Mouse (Mus musculus) liver, embryonic 11.5 days (tissue): ENCODE measurements at regions not wholly inside any gene's neighbourhood (a gene's known extent, or its start where the extent isn't known, plus 50 kb on each side); places are given as distances from the start of the nearest gene placed in this dataset.
A peak's percentile ranks its signal among the peaks of the same experiment; 100 is the strongest.

Experiments
- ATAC-seq: fragments of 200-750 bp; cut with Nextera tagmentation; replicated peaks from 2 replicates; pipeline ENCODE4 v1.8.0; 2017; ENCODE audit warnings: moderate number of reproducible peaks, mild to moderate bottlenecking, moderate TSS enrichment, moderate library complexity; ENCODE audit not compliant: low FRiP score
- DNase-seq: peaks from one replicate; pipeline ENCODE4 v3.0.0-alpha.2; 2017; ENCODE audit warnings: low spot score
- H3K27ac ChIP-seq: fragments of 300-500 bp; sonication (generic); 2 replicates; pipeline ENCODE4 v1.5.1; 2014; ENCODE audit warnings: mild to moderate bottlenecking, low read depth, low read length, control low read depth
- H3K27me3 ChIP-seq: fragments of 300-500 bp; sonication (generic); replicated peaks from 2 replicates; pipeline ENCODE4 v1.6.1; 2014; ENCODE audit warnings: low read length, mixed read lengths; ENCODE audit not compliant: control insufficient read depth, insufficient read depth
- H3K36me3 ChIP-seq: fragments of 300-500 bp; sonication (generic); 2 replicates; pipeline ENCODE4 v1.6.1; 2014; ENCODE audit warnings: mild to moderate bottlenecking, low read length, moderate library complexity, mixed read lengths; ENCODE audit not compliant: control insufficient read depth, insufficient read depth
- H3K4me1 ChIP-seq: fragments of 300-500 bp; sonication (generic); replicated peaks from 2 replicates; pipeline ENCODE4 v1.6.1; 2014; ENCODE audit warnings: low read length, mixed read lengths; ENCODE audit not compliant: control insufficient read depth, insufficient read depth
- H3K4me2 ChIP-seq: fragments of 300-500 bp; sonication (generic); 2 replicates; pipeline ENCODE4 v1.6.1; 2014; ENCODE audit warnings: mild to moderate bottlenecking, control low read depth, moderate library complexity
- H3K4me3 ChIP-seq: fragments of 300-500 bp; sonication (generic); 2 replicates; pipeline ENCODE4 v1.5.1; 2014; ENCODE audit warnings: low read depth, low read length, control low read depth
- H3K9ac ChIP-seq: fragments of 300-500 bp; sonication (generic); 2 replicates; pipeline ENCODE4 v1.6.1; 2014; ENCODE audit warnings: low read depth, low read length, control low read depth
- H3K9me3 ChIP-seq: fragments of 300-500 bp; sonication (generic); 2 replicates; pipeline ENCODE4 v1.6.1; 2016; ENCODE audit warnings: low read length, inconsistent platforms, mixed read lengths; ENCODE audit not compliant: control insufficient read depth
- WGBS: fragments of 180-500 bp; shearing (Covaris S2); extraction: QIAGEN DNeasy Blood & Tissue Kit; methylation state at CpG from one replicate; pipeline ENCODE4 v1.1.7; 2014; 5-methylcytosine and 5-hydroxymethylcytosine counted together

DNA sequence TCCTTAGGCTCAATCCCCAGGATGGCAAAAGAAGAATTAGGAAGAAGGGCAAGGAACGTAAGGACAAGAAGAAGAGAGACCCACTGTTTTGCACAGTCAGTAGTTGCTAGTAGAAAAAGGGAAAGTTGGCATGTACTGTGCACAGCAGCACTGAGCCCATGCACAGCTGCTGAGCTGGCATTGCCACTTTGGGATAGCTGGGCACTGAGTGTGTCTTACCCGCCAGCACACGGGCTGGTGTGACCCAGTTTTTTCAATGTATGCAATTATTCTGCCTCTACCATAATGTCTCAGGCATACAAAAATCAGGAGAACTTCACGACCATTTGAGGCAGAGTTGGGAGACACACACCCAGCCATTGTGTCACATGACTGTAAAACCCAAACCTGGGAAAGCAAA, 306.1 kb downstream of the Efnb2 start:
- H3K27ac ChIP-seq, result no peak overlapping the region
- no peak for DNase-seq
- H3K4me2 ChIP-seq, result no peak overlapping the region
- no peaks in the 10 kb centered on the region for H3K9me3 ChIP-seq
- ATAC-seq, result no peak
- no peak overlapping the region for H3K9ac ChIP-seq
- 83% methylated on average over 4 of the region's 4 CpGs for WGBS
- no peaks in the 10 kb centered on the region for H3K36me3 ChIP-seq
- no peak overlapping the region for H3K4me3 ChIP-seq
- no peaks in the 10 kb centered on the region for H3K27me3 ChIP-seq
- no peaks in the 10 kb centered on the region for H3K4me1 ChIP-seq

DNA sequence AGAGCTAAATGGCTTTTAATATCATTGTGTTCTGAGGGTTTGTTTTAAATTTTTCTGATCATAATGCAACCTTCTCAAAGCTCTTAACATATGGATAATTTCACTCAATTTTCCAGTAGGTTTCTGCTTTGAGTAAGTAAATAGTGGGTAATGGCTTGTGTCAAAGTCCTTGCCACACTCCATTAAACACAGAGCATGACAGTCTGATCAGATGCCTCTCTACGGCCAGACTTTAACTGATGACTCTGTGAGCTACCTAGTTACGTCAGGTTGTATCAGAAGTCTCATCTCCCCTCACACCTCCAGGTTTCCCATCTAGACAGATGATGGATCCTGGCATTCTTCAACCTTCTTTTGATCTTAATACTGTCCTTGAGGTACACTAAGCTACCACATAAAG, 316.4 kb downstream of the Efnb2 start:
- H3K9me3 ChIP-seq, result no peaks in the 10 kb centered on the region
- ATAC-seq (no peak), DNase-seq (no peak)
- no peak overlapping the region for H3K27ac ChIP-seq
- H3K9ac ChIP-seq, result no peak overlapping the region
- 65% methylated on average over 2 of the region's 2 CpGs for WGBS
- no peak overlapping the region for H3K4me3 ChIP-seq
- no peaks in the 10 kb centered on the region for H3K27me3 ChIP-seq
- H3K4me1 ChIP-seq, result no peaks in the 10 kb centered on the region
- H3K4me2 ChIP-seq, result no peak overlapping the region
- H3K36me3 ChIP-seq, result no peaks in the 10 kb centered on the region

DNA sequence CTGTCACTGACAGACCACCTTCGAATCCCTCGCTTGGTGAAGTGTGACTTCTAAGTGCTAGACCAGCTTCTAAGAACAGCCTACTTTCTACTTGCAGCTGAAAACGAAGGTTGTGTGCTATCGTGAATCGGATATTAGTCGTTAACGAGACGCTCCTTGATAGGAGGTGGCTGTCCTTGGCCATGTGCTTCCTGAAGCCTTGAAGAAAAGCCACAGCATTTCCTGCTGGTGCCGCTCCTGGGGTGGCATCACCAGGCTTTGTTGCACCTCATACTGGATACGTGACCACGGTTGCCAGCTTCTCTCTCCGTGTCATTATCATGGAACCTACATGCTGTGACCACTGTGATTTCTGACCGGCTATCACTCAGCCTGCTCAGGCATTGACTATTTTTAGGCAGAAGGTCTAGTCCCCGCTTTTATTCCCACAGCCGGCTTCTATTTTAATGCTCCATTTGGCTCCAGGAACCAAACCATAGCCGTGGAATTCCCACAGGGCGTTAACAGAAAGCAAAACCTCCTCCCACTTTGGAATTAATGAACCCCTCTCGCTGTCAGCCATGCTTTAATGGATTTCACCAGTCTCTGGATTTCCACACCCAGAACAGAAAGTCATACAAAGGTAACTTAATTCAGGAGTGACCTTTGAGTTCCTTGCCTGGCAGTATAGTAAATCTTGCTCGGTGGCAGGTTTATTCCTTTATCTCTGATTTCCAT, 325.6 kb downstream of the Efnb2 start:
- Histone ChIP-seq H3K9me3 (no peaks in the 10 kb centered on the region), H3K4me1 (no peaks in the 10 kb centered on the region), H3K36me3 (no peaks in the 10 kb centered on the region), H3K4me2 (no peak overlapping the region), H3K9ac (no peak overlapping the region), H3K4me3 (no peak overlapping the region), H3K27ac (no peak overlapping the region), H3K27me3 (no peaks in the 10 kb centered on the region)
- no peak for DNase-seq
- WGBS, result 61% methylated on average over 19 of the region's 19 CpGs
- no peak for ATAC-seq

DNA sequence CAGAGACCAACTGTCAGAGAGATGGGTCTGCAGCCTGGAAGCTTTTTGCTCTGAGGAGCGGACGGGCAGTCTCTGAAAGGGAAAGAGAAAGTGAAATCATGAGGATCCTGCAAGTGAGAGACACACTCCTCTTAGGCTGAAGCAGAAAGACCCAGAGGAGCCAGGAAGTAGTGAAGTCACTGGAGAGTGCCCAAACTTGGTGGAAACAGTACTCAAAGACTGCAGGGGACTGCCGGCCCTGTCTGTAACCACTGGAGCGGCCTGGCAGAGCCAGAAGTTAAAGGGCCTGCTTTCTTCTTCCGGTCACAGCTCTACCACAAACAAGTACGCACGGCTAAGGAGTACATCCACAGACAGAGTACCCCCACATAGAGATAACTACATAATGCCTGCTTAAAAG, 326.5 kb downstream of the Efnb2 start:
- H3K4me3 ChIP-seq, result no peak overlapping the region
- 58% methylated on average over 7 of the region's 7 CpGs for WGBS

DNA sequence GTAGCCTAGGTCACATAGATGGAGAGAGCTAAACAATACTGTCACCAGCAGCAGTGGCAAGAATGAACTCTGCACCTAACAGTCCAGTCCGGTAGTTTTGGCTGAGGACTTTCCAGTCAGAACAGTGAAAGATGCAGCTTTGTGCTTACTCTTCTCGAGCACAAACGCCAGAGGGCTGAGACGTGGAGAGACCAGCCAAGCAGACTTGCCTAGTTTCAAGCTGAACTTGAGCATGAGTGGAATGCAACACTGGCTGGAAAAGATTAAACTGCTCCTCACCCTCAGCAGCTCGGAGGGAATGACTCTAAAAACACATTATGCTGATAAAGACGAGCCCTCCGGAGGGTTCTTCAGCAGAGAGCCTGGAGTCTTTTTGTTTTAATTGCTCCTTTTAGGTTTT, 329.8 kb downstream of the Efnb2 start:
- H3K4me2 ChIP-seq, result no peak overlapping the region
- H3K4me1 ChIP-seq, result no peaks in the 10 kb centered on the region
- H3K4me3 ChIP-seq, result no peak overlapping the region
- H3K27ac ChIP-seq, result no peak overlapping the region
- no peaks in the 10 kb centered on the region for H3K9me3 ChIP-seq
- DNase-seq (no peak), ATAC-seq (no peak)
- no peak overlapping the region for H3K9ac ChIP-seq
- no peaks in the 10 kb centered on the region for H3K36me3 ChIP-seq
- 49% methylated on average over 7 of the region's 7 CpGs for WGBS
- H3K27me3 ChIP-seq, result no peaks in the 10 kb centered on the region

More for the DNA sequence above, 326.5 kb downstream of the Efnb2 start:
- H3K9ac ChIP-seq, result no peak overlapping the region
- no peak for ATAC-seq
- H3K27me3 ChIP-seq, result no peaks in the 10 kb centered on the region
- H3K27ac ChIP-seq, result no peak overlapping the region
- H3K9me3 ChIP-seq, result no peaks in the 10 kb centered on the region
- no peak for DNase-seq
- no peaks in the 10 kb centered on the region for H3K36me3 ChIP-seq
- no peaks in the 10 kb centered on the region for H3K4me1 ChIP-seq
- 0 out of 2 replicates have a peak overlapping the region, but pooled peaks have one; percentile 25 for H3K4me2 ChIP-seq

DNA sequence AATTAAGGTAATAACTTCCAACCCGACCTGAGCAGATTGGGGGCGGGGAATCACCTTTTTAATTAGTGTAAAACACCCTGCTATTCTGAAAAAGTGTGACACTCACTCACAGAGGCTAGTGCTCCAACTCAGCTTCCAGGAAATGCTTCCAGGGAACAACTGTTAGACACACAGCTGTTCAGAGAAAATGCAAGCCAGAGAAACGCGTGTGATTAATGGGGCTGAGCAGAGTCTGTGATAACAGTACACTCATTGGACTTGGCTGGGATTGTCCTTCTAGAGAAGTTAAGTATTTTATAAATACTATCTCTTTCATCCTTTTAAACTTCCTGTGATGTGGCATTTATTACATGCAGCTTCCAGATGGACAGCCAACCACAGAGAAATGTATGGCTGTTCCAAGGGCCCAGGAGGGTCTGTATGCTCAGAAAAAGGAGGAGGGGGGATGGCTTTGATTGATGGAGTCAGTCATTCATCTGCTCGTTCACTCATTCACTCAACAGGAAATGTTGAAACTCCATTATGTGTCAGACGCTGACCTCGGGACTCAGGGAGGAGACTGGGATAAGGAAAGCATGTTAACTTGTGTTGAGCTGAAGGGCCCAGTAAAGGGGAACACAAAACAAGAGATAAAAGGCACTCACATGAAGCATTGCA, 332.9 kb downstream of the Efnb2 start:
- no peak overlapping the region for H3K4me3 ChIP-seq
- H3K27me3 ChIP-seq, result no peaks in the 10 kb centered on the region
- no peaks in the 10 kb centered on the region for H3K9me3 ChIP-seq
- H3K27ac ChIP-seq, result no peak overlapping the region
- 39% methylated on average over 7 of the region's 7 CpGs for WGBS
- DNase-seq (no peak), ATAC-seq (no peak)
- no peaks in the 10 kb centered on the region for H3K4me1 ChIP-seq
- H3K9ac ChIP-seq, result no peak overlapping the region
- no peaks in the 10 kb centered on the region for H3K36me3 ChIP-seq
- no peak overlapping the region for H3K4me2 ChIP-seq

DNA sequence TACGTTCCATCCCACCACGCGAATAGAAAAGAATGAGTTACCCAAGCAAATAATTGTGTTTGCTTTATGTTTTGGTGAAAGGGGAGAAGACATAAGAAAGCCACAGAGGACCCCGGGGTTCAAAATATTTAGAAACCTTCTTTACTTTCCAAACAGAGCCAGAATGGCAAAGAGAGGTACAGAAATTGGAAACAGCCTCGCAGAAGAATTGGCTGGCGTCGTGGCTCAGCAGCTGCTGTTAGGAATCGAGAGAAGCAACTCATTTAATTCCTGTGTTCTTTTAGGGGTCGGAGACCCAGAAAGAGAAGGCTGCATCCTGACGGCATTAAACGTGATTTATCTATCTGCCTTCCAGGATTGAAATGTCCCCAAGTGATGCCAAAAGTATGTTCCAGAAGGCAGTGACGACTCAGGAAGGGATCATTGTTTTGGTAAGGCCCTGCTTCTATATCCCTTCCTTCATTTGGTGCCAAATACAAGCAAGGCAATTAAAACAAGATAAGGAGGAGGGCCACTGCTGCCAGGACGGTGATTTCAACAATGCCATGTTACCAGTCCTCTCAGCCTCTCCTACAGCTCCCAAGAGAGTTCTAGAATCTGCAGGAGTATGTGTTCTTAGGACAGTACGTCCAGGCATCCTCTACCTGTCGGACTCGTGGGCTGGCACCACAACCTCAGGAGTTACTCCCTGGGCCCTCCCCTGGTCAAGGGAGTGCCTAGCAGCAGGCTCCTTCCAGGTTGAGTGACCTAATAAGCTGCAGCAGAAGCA, 334.8 kb downstream of the Efnb2 start:
- Histone ChIP-seq H3K27ac (no peak overlapping the region), H3K9ac (no peak overlapping the region), H3K27me3 (no peaks in the 10 kb centered on the region), H3K4me1 (no peaks in the 10 kb centered on the region), H3K36me3 (no peaks in the 10 kb centered on the region), H3K4me3 (no peak overlapping the region), H3K4me2 (no peak overlapping the region), H3K9me3 (no peaks in the 10 kb centered on the region)
- 63% methylated on average over 16 of the region's 16 CpGs for WGBS
- DNase-seq (no peak), ATAC-seq (no peak)

DNA sequence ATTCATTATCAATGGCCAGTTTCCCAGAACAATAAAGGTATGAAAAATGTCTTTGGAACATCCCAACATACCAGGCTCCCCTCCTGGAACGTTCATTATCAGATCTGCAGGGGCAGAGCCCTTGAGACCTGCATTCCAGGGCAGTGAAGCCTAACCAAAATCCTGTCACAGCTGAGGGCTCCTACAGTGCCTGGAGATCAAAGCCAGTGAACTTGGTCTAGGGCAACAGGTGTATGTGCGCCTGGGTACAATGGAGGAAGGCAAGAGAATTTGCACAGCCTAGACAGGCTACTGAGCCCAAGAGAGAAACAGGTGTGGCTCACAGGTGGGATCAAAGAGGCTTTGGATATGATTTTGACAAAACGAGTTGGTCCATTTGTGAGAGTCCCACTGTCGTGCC, 335.6 kb downstream of the Efnb2 start:
- DNase-seq, result no peak
- no peaks in the 10 kb centered on the region for H3K36me3 ChIP-seq
- no peak for ATAC-seq
- 52% methylated on average over 4 of the region's 4 CpGs for WGBS
- H3K27me3 ChIP-seq, result no peaks in the 10 kb centered on the region
- H3K9me3 ChIP-seq, result no peaks in the 10 kb centered on the region
- no peak overlapping the region for H3K4me3 ChIP-seq
- H3K4me2 ChIP-seq, result no peak overlapping the region
- H3K4me1 ChIP-seq, result no peaks in the 10 kb centered on the region
- H3K27ac ChIP-seq, result no peak overlapping the region
- H3K9ac ChIP-seq, result no peak overlapping the region
